Mouse (Mus musculus) neural tube, embryonic 12.5 days (tissue): ENCODE results near the gene Grip1. TPM values are rescaled to one million over a fixed set of nuclear protein-coding genes. Genes with fewer than 3 reads are reported as not detected.

ENCODE experiments used
- ATAC-seq: fragments of 200-750 bp; cut with Nextera tagmentation; 2 replicates; pipeline ENCODE4 v1.8.0; 2017; ENCODE audit warnings: low read depth, mild to moderate bottlenecking, moderate TSS enrichment, moderate library complexity; ENCODE audit not compliant: low FRiP score
- H3K27ac ChIP-seq: fragments of 300-500 bp; sonication (generic); 2 replicates; pipeline ENCODE4 v1.5.1; 2016
- H3K27me3 ChIP-seq: fragments of 300-500 bp; sonication (generic); replicated peaks from 2 replicates; pipeline ENCODE4 v1.6.1; 2016; ENCODE audit warnings: mild to moderate bottlenecking
- H3K36me3 ChIP-seq: fragments of 300-500 bp; sonication (generic); 2 replicates; pipeline ENCODE4 v1.6.1; 2016; ENCODE audit warnings: mild to moderate bottlenecking
- H3K4me1 ChIP-seq: fragments of 300-500 bp; sonication (generic); 2 replicates; pipeline ENCODE4 v1.6.1; 2016
- H3K4me2 ChIP-seq: fragments of 300-500 bp; sonication (generic); replicated peaks from 2 replicates; pipeline ENCODE4 v1.6.1; 2016; ENCODE audit warnings: mild to moderate bottlenecking
- H3K4me3 ChIP-seq: fragments of 300-500 bp; sonication (generic); 2 replicates; pipeline ENCODE4 v1.5.1; 2016
- H3K9ac ChIP-seq: fragments of 300-500 bp; sonication (generic); 2 replicates; pipeline ENCODE4 v1.6.1; 2016; ENCODE audit warnings: mild to moderate bottlenecking
- H3K9me3 ChIP-seq: fragments of 300-500 bp; sonication (generic); 2 replicates; pipeline ENCODE4 v1.6.1; 2016; ENCODE audit warnings: mild to moderate bottlenecking
- WGBS: fragments of 180-500 bp; shearing (Covaris S2); methylation state at CpG from one replicate; pipeline ENCODE4 v1.1.7; 2016; 5-methylcytosine and 5-hydroxymethylcytosine counted together
- polyA plus RNA-seq: library from polyadenylated mRNA; unstranded; fragments of >200 nt; fragmentation: Nextera tagmentation; extraction: Ambion mirVana; gene quantifications from 2 replicates; pipeline ENCODE4 v1.2.1, GENCODE M21; 2016

Grip1 gene
- polyA plus RNA-seq, 1 experiment from 2014 or later, result 20.3 TPM

DNA sequence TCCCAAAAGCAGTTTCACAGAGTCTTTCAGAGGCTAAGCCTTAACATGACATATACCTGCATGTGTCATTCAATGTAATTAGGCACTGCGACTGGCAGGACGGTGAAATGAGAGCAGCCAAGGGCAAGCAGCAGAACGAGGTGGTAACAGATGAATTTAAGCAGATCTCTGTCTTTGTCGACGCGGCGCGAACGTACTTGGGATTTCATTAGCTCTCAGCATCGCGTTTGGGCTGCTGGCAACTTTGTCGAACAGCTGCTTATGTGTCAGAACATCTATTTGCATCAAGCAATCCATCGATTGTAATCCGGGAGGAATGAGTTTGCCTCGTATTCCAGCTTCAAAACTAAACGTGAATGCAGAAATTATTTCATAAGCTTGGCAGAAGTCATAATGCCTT, 483.9 kb downstream of the Grip1 start:
- Histone ChIP-seq H3K9me3 (no peaks in the 10 kb centered on the region), H3K4me1 (no peaks in the 10 kb centered on the region), H3K9ac (no peak overlapping the region), H3K36me3 (no peaks in the 10 kb centered on the region; the same call in 1 of the 2 replicates), H3K27me3 (no peaks in the 10 kb centered on the region), H3K27ac (no peak overlapping the region), H3K4me3 (no peak overlapping the region), H3K4me2 (no peak overlapping the region)
- ATAC-seq, result no peak
- WGBS, result 88% methylated on average over 16 of the region's 16 CpGs

DNA sequence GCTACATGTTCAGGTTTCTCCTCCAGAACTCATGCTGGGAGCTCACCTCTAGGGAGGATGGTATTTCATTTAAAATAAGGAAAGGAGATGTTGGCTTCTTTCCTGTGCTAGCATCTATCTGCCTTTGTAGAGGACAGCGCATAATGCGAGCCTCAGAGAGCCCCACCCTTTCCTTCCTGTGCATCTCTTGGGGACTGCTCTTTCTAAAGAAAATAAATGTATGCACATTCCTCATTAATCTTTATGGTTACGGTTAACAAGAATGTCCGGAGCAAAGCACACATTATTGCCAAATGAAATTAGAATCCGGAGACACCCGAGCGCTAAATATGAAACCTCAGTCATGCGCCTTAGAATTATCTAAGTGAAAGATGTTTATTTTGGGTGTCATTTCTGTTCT, 490.3 kb downstream of the Grip1 start:
- H3K4me3 ChIP-seq, result no peak overlapping the region
- no peak overlapping the region for H3K27ac ChIP-seq
- ATAC-seq, result no peak
- no peaks in the 10 kb centered on the region for H3K27me3 ChIP-seq
- 61% methylated on average over 8 of the region's 8 CpGs for WGBS
- peaks cover 8% of the 10 kb centered on the region; the same call in 1 of the 2 replicates for H3K36me3 ChIP-seq
- 0 out of 2 replicates have a peak, but pooled peaks cover 4% of the 10 kb centered on the region for H3K4me1 ChIP-seq
- no peaks in the 10 kb centered on the region for H3K9me3 ChIP-seq
- H3K4me2 ChIP-seq, result no peak overlapping the region
- H3K9ac ChIP-seq, result no peak overlapping the region

DNA sequence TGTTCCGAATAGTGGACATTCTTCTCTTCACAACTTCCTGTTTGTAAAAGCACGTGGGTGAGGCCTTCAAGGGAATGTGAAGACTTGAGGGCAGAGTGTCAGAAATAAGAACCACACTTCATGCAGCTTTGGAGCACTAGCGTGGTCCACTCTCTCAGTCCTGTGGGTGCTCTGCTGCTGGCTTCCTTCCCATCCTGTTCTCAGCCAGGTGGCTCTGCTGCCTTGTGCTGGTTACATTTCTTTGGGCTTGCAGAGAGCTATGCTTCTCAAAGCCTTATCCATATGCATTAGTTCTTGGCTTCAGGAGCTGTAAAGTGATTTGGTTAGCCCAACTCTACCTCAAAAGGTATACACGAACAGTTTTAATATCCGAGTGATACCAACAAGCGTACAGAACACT, 497.8 kb downstream of the Grip1 start:
- no peaks in the 10 kb centered on the region for H3K36me3 ChIP-seq
- H3K4me2 ChIP-seq, result no peak overlapping the region
- no peak overlapping the region for H3K4me3 ChIP-seq
- H3K9me3 ChIP-seq, result no peaks in the 10 kb centered on the region
- no peak overlapping the region for H3K27ac ChIP-seq
- H3K9ac ChIP-seq, result no peak overlapping the region
- no peaks in the 10 kb centered on the region for H3K27me3 ChIP-seq
- WGBS, result 86% methylated on average over 6 of the region's 6 CpGs
- no peaks in the 10 kb centered on the region for H3K4me1 ChIP-seq
- no peak for ATAC-seq

DNA sequence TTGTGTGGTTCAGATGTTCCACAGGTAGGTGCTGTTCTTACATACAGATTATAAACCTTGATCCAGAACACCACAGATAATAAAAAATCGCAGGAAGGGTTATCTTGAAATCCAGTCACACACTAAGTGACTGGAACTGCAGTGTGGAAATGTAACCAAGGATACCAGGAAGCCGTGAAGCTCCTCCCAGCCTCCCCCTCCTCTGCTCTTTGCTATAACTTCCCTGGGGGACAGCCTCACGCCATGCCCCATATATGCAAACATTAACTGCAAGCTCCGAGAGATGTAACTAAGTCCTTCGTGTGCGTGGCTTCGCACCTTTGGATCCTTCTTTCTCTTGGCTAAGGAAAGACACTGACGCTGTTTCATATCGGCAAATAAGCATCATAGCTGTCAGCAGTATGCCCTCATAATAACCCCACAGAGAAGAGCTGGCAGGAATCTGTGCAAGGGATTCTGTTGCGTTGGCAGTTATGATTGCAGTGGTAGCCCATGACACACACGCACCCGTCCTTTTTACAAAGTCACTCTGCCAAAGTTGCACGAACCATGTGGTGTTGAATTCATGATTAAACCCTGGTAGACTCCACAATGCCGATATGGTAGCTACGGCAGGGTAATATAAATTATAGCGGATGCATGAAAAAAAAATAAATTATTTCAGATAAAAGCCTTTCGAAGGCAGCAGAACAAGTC, 503.8 kb downstream of the Grip1 start:
- H3K4me1 ChIP-seq, result no peaks in the 10 kb centered on the region
- H3K27ac ChIP-seq, result no peak overlapping the region
- no peak overlapping the region for H3K4me2 ChIP-seq
- no peak overlapping the region for H3K9ac ChIP-seq
- ATAC-seq, result no peak
- no peaks in the 10 kb centered on the region for H3K27me3 ChIP-seq
- no peaks in the 10 kb centered on the region for H3K9me3 ChIP-seq
- H3K36me3 ChIP-seq, result no peaks in the 10 kb centered on the region
- 83% methylated on average over 17 of the region's 17 CpGs for WGBS
- no peak overlapping the region for H3K4me3 ChIP-seq

DNA sequence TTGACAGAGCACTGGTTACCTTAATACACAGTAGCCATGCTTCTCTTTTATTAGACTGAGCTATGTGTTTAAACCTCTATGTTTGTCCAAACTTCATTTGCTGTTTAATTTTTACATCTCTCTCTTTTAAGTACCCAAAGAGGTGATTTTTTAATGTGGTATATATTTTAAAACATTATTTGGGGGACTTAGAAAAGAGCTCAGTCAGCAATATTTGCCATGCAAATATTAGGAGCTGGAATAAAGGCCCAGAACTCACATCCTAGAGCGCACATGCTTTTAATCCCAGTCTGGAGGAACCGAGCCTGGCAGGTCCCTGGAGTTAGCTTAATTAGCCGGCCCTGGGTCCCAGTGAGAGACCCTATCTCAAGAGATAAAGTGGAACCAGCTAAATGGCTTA, 507.3 kb downstream of the Grip1 start:
- Histone ChIP-seq H3K36me3 (no peaks in the 10 kb centered on the region), H3K27ac (no peak overlapping the region), H3K4me1 (no peaks in the 10 kb centered on the region), H3K9me3 (no peaks in the 10 kb centered on the region), H3K4me2 (no peak overlapping the region), H3K27me3 (no peaks in the 10 kb centered on the region), H3K9ac (no peak overlapping the region), H3K4me3 (no peak overlapping the region)
- ATAC-seq, result no peak
- WGBS, result 76% methylated on average over 3 of the region's 3 CpGs

DNA sequence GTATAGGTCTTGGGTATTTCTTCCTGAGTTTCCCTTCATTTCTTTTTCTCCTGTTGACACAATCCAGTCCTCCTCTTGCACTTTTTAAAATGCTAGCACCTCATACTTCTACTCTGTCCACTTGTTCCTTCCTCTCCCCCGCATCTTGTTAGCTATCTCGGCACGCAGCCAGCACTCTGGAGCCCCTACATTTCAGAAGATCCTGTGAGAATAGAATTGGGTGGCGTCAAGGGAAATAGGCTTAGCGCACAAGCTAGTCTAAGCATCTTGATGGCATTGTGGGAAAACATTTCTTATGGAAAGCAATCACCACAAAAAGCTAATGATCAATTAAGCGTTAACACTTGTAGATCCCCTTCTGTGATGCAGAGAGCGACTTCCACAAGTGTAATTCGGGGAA, 512.7 kb downstream of the Grip1 start:
- H3K27me3 ChIP-seq, result no peaks in the 10 kb centered on the region
- no peaks in the 10 kb centered on the region for H3K4me1 ChIP-seq
- H3K9me3 ChIP-seq, result no peaks in the 10 kb centered on the region
- ATAC-seq, result no peak
- H3K36me3 ChIP-seq, result no peaks in the 10 kb centered on the region
- 74% methylated on average over 8 of the region's 8 CpGs for WGBS
- H3K27ac ChIP-seq, result no peak overlapping the region
- no peak overlapping the region for H3K9ac ChIP-seq
- no peak overlapping the region for H3K4me2 ChIP-seq
- H3K4me3 ChIP-seq, result no peak overlapping the region

DNA sequence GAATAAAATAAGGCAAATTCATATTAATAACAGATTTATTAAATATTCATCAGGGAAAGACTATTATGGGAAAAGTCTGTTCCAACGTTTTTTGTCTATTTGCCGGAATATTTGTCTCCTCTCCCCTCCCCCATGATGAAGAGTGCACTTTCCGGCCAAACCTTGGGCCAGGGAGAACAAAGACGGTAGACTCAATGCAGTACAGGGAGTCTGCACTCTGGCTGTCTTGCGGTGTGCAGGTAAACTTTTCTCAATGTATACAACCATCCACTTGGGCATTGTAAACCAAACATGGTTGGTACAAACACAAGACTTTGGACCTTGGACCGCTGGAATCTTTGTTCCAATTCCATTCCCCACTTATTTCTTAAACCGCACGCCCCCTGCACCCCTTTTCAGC, 525.8 kb downstream of the Grip1 start:
- Histone ChIP-seq H3K4me2 (no peak overlapping the region), H3K27ac (no peak overlapping the region)
- ATAC-seq, result no peak

DNA sequence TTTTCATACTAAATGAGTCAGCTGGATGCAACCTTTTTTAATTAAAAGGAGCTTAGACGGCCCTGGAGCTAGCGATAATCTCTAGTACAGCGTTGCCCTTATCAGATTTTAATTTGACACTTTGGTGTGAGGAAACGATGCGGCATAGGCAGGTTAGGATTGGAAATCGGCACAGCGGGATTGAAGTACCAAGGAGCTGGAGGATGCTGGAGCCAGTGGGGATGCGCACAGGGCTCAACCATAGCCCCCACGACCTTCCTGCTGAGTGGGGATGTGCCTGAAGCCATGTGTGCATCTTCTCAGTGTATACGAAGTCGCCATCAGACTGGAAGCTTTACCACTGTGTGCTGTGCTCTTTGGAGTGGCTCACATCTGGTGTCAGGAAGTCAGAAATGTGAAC, 526.4 kb downstream of the Grip1 start:
- Histone ChIP-seq H3K27ac (no peak overlapping the region), H3K4me2 (no peak overlapping the region), H3K4me1 (no peaks in the 10 kb centered on the region), H3K9me3 (no peaks in the 10 kb centered on the region), H3K36me3 (no peaks in the 10 kb centered on the region), H3K27me3 (no peaks in the 10 kb centered on the region), H3K9ac (no peak overlapping the region), H3K4me3 (no peak overlapping the region)
- no peak for ATAC-seq
- 61% methylated on average over 11 of the region's 11 CpGs for WGBS

More for the DNA sequence above, 525.8 kb downstream of the Grip1 start:
- no peaks in the 10 kb centered on the region for H3K9me3 ChIP-seq
- no peak overlapping the region for H3K9ac ChIP-seq
- H3K27me3 ChIP-seq, result no peaks in the 10 kb centered on the region
- H3K4me1 ChIP-seq, result no peaks in the 10 kb centered on the region
- WGBS, result 66% methylated on average over 8 of the region's 8 CpGs
- H3K4me3 ChIP-seq, result no peak overlapping the region
- no peaks in the 10 kb centered on the region for H3K36me3 ChIP-seq

DNA sequence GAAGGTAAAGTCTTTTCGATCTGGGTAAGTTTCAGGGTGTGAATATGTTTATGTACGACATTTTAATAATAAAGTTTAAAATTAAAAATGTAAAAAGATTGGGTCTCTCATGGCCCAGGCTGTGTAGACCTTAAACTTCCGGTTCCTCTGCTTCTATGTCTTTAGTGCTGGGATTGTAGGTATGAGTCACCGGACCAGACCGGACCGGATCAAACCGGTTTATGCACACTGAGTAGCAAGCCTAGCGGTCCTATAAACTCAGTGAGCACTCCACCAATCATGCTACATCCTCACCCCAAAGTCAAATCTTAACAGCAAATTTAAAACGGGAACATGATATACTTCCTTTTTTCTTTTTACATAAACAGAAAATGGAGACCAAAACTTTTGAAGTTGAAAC, 530.7 kb downstream of the Grip1 start:
- Histone ChIP-seq H3K4me3 (no peak overlapping the region), H3K4me2 (no peak overlapping the region), H3K27ac (no peak overlapping the region), H3K9ac (no peak overlapping the region), H3K4me1 (no peaks in the 10 kb centered on the region), H3K9me3 (no peaks in the 10 kb centered on the region), H3K36me3 (peaks cover 7% of the 10 kb centered on the region), H3K27me3 (no peaks in the 10 kb centered on the region)
- ATAC-seq, result no peak
- 92% methylated on average over 9 of the region's 9 CpGs for WGBS

DNA sequence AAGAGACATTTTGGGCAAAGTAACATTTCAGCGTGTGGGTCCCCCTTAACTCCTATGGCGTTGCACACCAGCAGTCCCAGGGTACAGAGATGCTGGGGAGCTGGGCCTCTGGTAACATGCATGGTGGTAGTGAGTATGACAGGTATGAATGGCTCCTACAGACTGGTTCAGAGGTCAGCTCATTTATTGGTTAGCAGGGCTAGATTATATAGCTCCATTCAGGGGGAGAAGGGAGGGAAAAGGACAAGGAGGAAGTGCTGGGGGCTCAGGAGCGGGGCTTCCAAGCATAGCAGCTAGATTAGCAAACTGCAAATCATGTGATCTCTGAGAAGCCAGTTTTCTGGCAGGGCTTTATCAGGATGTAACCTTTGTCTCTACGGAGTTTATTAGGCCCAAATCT, 544.8 kb downstream of the Grip1 start:
- Histone ChIP-seq H3K27ac (no peak overlapping the region), H3K27me3 (no peaks in the 10 kb centered on the region), H3K4me2 (no peak overlapping the region), H3K9me3 (no peaks in the 10 kb centered on the region), H3K9ac (no peak overlapping the region), H3K4me3 (no peak overlapping the region), H3K4me1 (no peaks in the 10 kb centered on the region), H3K36me3 (peaks cover 9% of the 10 kb centered on the region; the same call in 1 of the 2 replicates)
- no peak for ATAC-seq
- WGBS, result 84% methylated on average over 4 of the region's 4 CpGs

DNA sequence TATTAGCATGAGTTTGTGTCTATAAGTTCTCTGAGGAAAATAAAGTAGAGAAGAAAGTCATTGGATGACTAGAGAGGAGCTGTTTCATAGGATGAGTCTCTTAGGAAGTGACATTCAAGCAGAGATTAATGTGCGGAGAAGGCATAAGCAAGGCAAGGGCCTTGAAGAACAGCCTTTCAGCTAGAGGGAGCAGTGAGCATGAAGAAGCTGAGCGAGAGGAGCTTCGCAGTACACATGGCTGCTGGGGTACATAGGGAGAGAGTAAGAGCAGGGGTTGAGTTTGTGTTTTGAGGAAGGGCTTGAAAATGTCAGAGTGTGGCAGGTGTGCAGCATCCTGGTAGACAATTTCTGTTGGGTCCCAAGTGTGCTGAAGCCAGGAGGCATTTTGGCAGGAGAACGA, 548.5 kb downstream of the Grip1 start:
- H3K36me3 ChIP-seq, result peaks cover 4% of the 10 kb centered on the region; the same call in 1 of the 2 replicates
- H3K4me1 ChIP-seq, result no peaks in the 10 kb centered on the region
- no peak overlapping the region for H3K4me2 ChIP-seq
- no peak for ATAC-seq
- 93% methylated on average over 4 of the region's 4 CpGs for WGBS
- H3K9ac ChIP-seq, result no peak overlapping the region
- no peaks in the 10 kb centered on the region for H3K9me3 ChIP-seq
- H3K4me3 ChIP-seq, result no peak overlapping the region
- no peak overlapping the region for H3K27ac ChIP-seq
- no peaks in the 10 kb centered on the region for H3K27me3 ChIP-seq

DNA sequence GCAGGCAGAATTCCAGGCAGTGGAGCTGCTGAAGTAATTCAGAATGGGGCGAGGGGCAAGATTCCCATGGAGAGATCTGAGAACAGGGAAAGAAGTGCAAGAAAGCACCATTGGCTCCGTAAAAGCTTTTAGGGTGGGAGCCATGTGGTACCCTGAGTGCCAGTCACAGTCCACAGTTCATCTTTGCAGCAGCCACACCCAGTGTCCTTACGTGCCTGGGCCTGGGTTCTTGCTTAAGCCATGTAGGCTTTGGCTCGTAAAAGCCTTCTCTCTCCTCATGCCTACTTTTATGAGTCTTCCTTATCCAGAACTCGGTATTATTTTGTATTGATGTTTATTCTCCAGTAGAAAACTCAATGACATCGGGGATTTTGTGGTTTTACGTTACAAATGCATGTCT, 550.5 kb downstream of the Grip1 start:
- Histone ChIP-seq H3K4me1 (no peaks in the 10 kb centered on the region), H3K36me3 (peaks cover 4% of the 10 kb centered on the region; the same call in 1 of the 2 replicates), H3K4me2 (no peak overlapping the region), H3K9me3 (no peaks in the 10 kb centered on the region), H3K27ac (no peak overlapping the region), H3K9ac (no peak overlapping the region), H3K27me3 (no peaks in the 10 kb centered on the region), H3K4me3 (no peak overlapping the region)
- no peak for ATAC-seq
- WGBS, result 87% methylated on average over 7 of the region's 7 CpGs

DNA sequence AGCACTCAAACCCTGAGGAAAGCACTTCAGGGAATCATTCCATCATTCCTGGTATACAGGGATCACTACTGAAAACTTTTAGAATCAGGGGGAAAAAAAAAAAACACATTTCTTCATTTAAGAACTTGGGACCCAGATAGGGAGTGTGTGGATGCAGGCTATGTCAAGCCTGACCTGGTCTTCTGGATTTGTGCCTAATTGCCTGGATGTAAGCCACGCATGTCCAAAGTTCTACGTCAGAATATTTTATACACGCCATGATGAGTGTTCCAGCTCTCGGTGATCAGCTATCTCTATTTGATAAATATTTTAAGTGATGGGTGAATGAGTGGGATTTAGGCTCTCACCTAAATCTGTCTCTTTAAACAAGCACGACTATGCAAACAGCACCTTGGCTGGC, 552.0 kb downstream of the Grip1 start:
- H3K4me3 ChIP-seq, result no peak overlapping the region
- no peak overlapping the region for H3K9ac ChIP-seq
- no peaks in the 10 kb centered on the region; the same call in 1 of the 2 replicates for H3K36me3 ChIP-seq
- H3K9me3 ChIP-seq, result no peaks in the 10 kb centered on the region
- 90% methylated on average over 5 of the region's 5 CpGs for WGBS
- no peak overlapping the region for H3K4me2 ChIP-seq
- no peaks in the 10 kb centered on the region for H3K4me1 ChIP-seq
- H3K27ac ChIP-seq, result no peak overlapping the region
- no peaks in the 10 kb centered on the region for H3K27me3 ChIP-seq
- ATAC-seq, result no peak
